Mouse (Mus musculus) CH12.LX (cell line): ENCODE data around the gene Hist1h3b. TPM values are rescaled to one million over a fixed set of nuclear protein-coding genes. Genes with fewer than 3 reads are reported as not detected.

ENCODE experiments used
- DNase-seq: peaks from one replicate; pipeline ENCODE4 v3.0.0-alpha.2; 2013; ENCODE audit errors: extremely low read depth
- H3K27ac ChIP-seq: 2 replicates; pipeline ENCODE4 v1.5.1; 2012; ENCODE audit warnings: low read depth, mild to moderate bottlenecking, control low read depth, moderate library complexity; ENCODE audit not compliant: insufficient read depth
- H3K27me3 ChIP-seq: replicated peaks from 2 replicates; pipeline ENCODE3; 2012; ENCODE audit warnings: inconsistent platforms
- H3K36me3 ChIP-seq, 2 experiments: replicated peaks in 1 of 2; 2 replicates each; pipeline versions ENCODE3 to v1.6.1; 2012; ENCODE audit warnings: inconsistent platforms in 1 of 2, low read length in 1 of 2, mild to moderate bottlenecking in 1 of 2, mixed read lengths in 1 of 2, moderate library complexity in 1 of 2; ENCODE audit not compliant: control insufficient read depth in 1 of 2, insufficient read depth in 1 of 2
- H3K4me1 ChIP-seq, 2 experiments: 2 replicates each; pipeline ENCODE4 v1.6.1; 2012; ENCODE audit warnings: inconsistent platforms in 1 of 2, moderate library complexity in 1 of 2; ENCODE audit not compliant: insufficient read depth in 2 of 2, control insufficient read depth in 1 of 2
- H3K4me2 ChIP-seq: 2 replicates; pipeline ENCODE4 v1.6.1; 2012; ENCODE audit warnings: low read depth, mild to moderate bottlenecking, control low read depth; ENCODE audit not compliant: poor library complexity, insufficient read depth, severe bottlenecking
- H3K4me3 ChIP-seq, 3 experiments: fragments of 150-350 bp in 1 of 3; sonication (generic) in 1 of 3; replicated peaks in 1 of 3; 2 replicates each; pipeline versions ENCODE3 to v1.5.1; 2011 to 2012; ENCODE audit warnings: low read depth in 2 of 3, low read length in 2 of 3, mild to moderate bottlenecking in 2 of 3, moderate library complexity in 2 of 3, control low read depth in 1 of 3, improper control_type of control experiment in 1 of 3, inconsistent platforms in 1 of 3, mixed read lengths in 1 of 3; ENCODE audit not compliant: poor library complexity in 1 of 3
- H3K79me2 ChIP-seq: replicated peaks from 2 replicates; pipeline ENCODE4 v1.6.1; 2012; ENCODE audit warnings: mild to moderate bottlenecking, moderate library complexity; ENCODE audit not compliant: control insufficient read depth, poor library complexity, insufficient read depth, severe bottlenecking; ENCODE audit errors: extremely low read depth
- H3K9ac ChIP-seq: 2 replicates; pipeline ENCODE4 v1.6.1; 2012; ENCODE audit warnings: low read depth, mild to moderate bottlenecking, control low read depth, moderate library complexity; ENCODE audit not compliant: insufficient read depth
- H3K9me3 ChIP-seq: replicated peaks from 2 replicates; pipeline ENCODE3; 2012; ENCODE audit warnings: low read length, inconsistent platforms, mixed read lengths
- BHLHE40 ChIP-seq: IDR thresholded peaks from 2 replicates; pipeline ENCODE4 v1.6.1; 2011; ENCODE audit warnings: mild to moderate bottlenecking, low read depth, low read length, improper control_type of control experiment
- CHD2 ChIP-seq: IDR thresholded peaks from 2 replicates; pipeline ENCODE4 v1.6.1; 2011; ENCODE audit warnings: low read length, improper control_type of control experiment
- CTCF ChIP-seq, 2 experiments: IDR thresholded peaks in 1 of 2; conservative IDR thresholded peaks in 1 of 2; 2 replicates each; pipeline ENCODE4 v1.5.1; 2011 to 2012; ENCODE audit warnings: low read depth in 2 of 2, low read length in 2 of 2, improper control_type of control experiment in 1 of 2, inconsistent platforms in 1 of 2, mild to moderate bottlenecking in 1 of 2, moderate library complexity in 1 of 2
- E2F4 ChIP-seq: IDR thresholded peaks from 2 replicates; pipeline ENCODE4 v1.6.1; 2011; ENCODE audit warnings: low read depth, low read length, improper control_type of control experiment; ENCODE audit not compliant: insufficient replicate concordance
- EP300 ChIP-seq: IDR thresholded peaks from 2 replicates; pipeline ENCODE4 v1.6.1; 2011; ENCODE audit warnings: low read length, improper control_type of control experiment
- GABPA ChIP-seq: IDR thresholded peaks from 2 replicates; pipeline ENCODE4 v1.6.1; 2012; ENCODE audit warnings: low read depth, low read length, improper control_type of control experiment, inconsistent platforms; ENCODE audit not compliant: insufficient replicate concordance
- HCFC1 ChIP-seq: IDR thresholded peaks from 2 replicates; pipeline ENCODE4 v1.6.1; 2012; ENCODE audit warnings: low read depth, mild to moderate bottlenecking, inconsistent platforms, low read length, improper control_type of control experiment
- IRF4 ChIP-seq: IDR thresholded peaks from 2 replicates; pipeline ENCODE4 v1.6.1; 2014; ENCODE audit warnings: low read depth, mild to moderate bottlenecking, inconsistent platforms, low read length, improper control_type of control experiment
- JUN ChIP-seq: IDR thresholded peaks from 2 replicates; pipeline ENCODE4 v1.6.1; 2011; ENCODE audit warnings: low read depth, mild to moderate bottlenecking, low read length, improper control_type of control experiment, moderate library complexity; ENCODE audit not compliant: insufficient read depth
- JUND ChIP-seq: conservative IDR thresholded peaks from 2 replicates; pipeline ENCODE4 v1.6.1; 2011; ENCODE audit warnings: low read depth, low read length, improper control_type of control experiment
- MAFK ChIP-seq: IDR thresholded peaks from 2 replicates; pipeline ENCODE4 v1.6.1; 2011; ENCODE audit warnings: low read length, improper control_type of control experiment; ENCODE audit not compliant: insufficient replicate concordance
- MEF2A ChIP-seq: IDR thresholded peaks from 2 replicates; pipeline ENCODE4 v1.6.1; 2014; ENCODE audit warnings: low read depth, mild to moderate bottlenecking, inconsistent platforms, low read length, improper control_type of control experiment, borderline replicate concordance
- MXI1 ChIP-seq: IDR thresholded peaks from 2 replicates; pipeline ENCODE4 v1.6.1; 2011; ENCODE audit warnings: mild to moderate bottlenecking, low read depth, low read length, improper control_type of control experiment
- MYC ChIP-seq: IDR thresholded peaks from 2 replicates; pipeline ENCODE4 v1.6.1; 2011; ENCODE audit warnings: low read depth, mild to moderate bottlenecking, improper control_type of control experiment, low read length
- NELFE ChIP-seq: IDR thresholded peaks from 2 replicates; pipeline ENCODE4 v1.6.1; 2011; ENCODE audit warnings: low read depth, low read length, improper control_type of control experiment
- NRF1 ChIP-seq: IDR thresholded peaks from 2 replicates; pipeline ENCODE4 v1.6.1; 2014; ENCODE audit warnings: low read depth, mild to moderate bottlenecking, inconsistent platforms, low read length, improper control_type of control experiment, moderate library complexity
- PAX5 ChIP-seq: IDR thresholded peaks from 2 replicates; pipeline ENCODE4 v1.6.1; 2012; ENCODE audit warnings: low read length, inconsistent platforms, mixed read lengths
- POLR2A ChIP-seq: IDR thresholded peaks from 2 replicates; pipeline ENCODE4 v1.6.1; 2011; ENCODE audit warnings: low read depth, mild to moderate bottlenecking, improper control_type of control experiment, low read length
- POLR2AphosphoS2 ChIP-seq: IDR thresholded peaks from 2 replicates; pipeline ENCODE4 v1.6.1; 2011; ENCODE audit warnings: low read depth, low read length, improper control_type of control experiment
- RAD21 ChIP-seq: IDR thresholded peaks from 2 replicates; pipeline ENCODE4 v1.6.1; 2011; ENCODE audit warnings: low read depth, mild to moderate bottlenecking, low read length, improper control_type of control experiment, moderate library complexity
- RCOR1 ChIP-seq: conservative IDR thresholded peaks from 2 replicates; pipeline ENCODE4 v1.6.1; 2012; ENCODE audit warnings: low read depth, mild to moderate bottlenecking, inconsistent platforms, low read length, improper control_type of control experiment
- SIN3A ChIP-seq: IDR thresholded peaks from 2 replicates; pipeline ENCODE4 v1.6.1; 2012; ENCODE audit warnings: low read length, improper control_type of control experiment, inconsistent platforms
- TBP ChIP-seq: conservative IDR thresholded peaks from 2 replicates; pipeline ENCODE4 v1.6.1; 2011; ENCODE audit warnings: low read depth, low read length, improper control_type of control experiment
- TCF12 ChIP-seq: IDR thresholded peaks from 2 replicates; pipeline ENCODE4 v1.6.1; 2014; ENCODE audit warnings: low read depth, mild to moderate bottlenecking, inconsistent platforms, low read length, improper control_type of control experiment
- UBTF ChIP-seq: IDR thresholded peaks from 2 replicates; pipeline ENCODE4 v1.6.1; 2012; ENCODE audit warnings: low read depth, mild to moderate bottlenecking, inconsistent platforms, low read length, improper control_type of control experiment, moderate library complexity
- USF1 ChIP-seq: IDR thresholded peaks from 2 replicates; pipeline ENCODE4 v1.6.1; 2014; ENCODE audit warnings: low read depth, mild to moderate bottlenecking, inconsistent platforms, low read length, improper control_type of control experiment
- USF2 ChIP-seq: conservative IDR thresholded peaks from 2 replicates; pipeline ENCODE4 v1.6.1; 2011; ENCODE audit warnings: low read depth, low read length, improper control_type of control experiment
- ZC3H11A ChIP-seq: IDR thresholded peaks from 2 replicates; pipeline ENCODE4 v1.6.1; 2012; ENCODE audit warnings: low read depth, mild to moderate bottlenecking, inconsistent platforms, low read length, improper control_type of control experiment
- ZKSCAN1 ChIP-seq: IDR thresholded peaks from 2 replicates; pipeline ENCODE4 v1.6.1; 2012; ENCODE audit warnings: low read depth, inconsistent platforms, low read length, improper control_type of control experiment, borderline replicate concordance
- ZMIZ1 ChIP-seq: IDR thresholded peaks from 2 replicates; pipeline ENCODE4 v1.6.1; 2012; ENCODE audit warnings: low read depth, mild to moderate bottlenecking, inconsistent platforms, low read length, improper control_type of control experiment
- ZNF384 ChIP-seq: IDR thresholded peaks from 2 replicates; pipeline ENCODE4 v1.6.1; 2012; ENCODE audit warnings: low read depth, low read length, improper control_type of control experiment, inconsistent platforms
- dilution Hi-C: fragments of 300-500 bp; cut with MboI; formaldehyde crosslinking; loops from 2 replicates; pipeline ENCODE4 v1.14.3; 2020; ENCODE audit warnings: low sequenced_read_pairs; ENCODE audit not compliant: extremely low pct_unique_long_range_greater_than_20kb, extremely low pct_ligation_motif_present
- in situ Hi-C: fragments of 300-500 bp; cut with MboI; formaldehyde crosslinking; loops from 3 replicates; pipeline ENCODE4 v1.14.3; 2019; ENCODE audit warnings: low sequenced_read_pairs, low pct_ligation_motif_present, low pct_unique_long_range_greater_than_20kb, mixed read lengths
- polyA plus RNA-seq: library from polyadenylated mRNA; unstranded; fragments of >175 nt; gene quantifications from 2 replicates; pipeline ENCODE4 v1.2.1, GENCODE M21; 2012; ENCODE audit warnings: low read depth; ENCODE audit not compliant: insufficient read length
- total RNA-seq, 2 experiments: library from RNA; depleted of rRNA; stranded (reverse); fragments of 300-350 nt in 1 of 2; fragments of >200 nt in 1 of 2; gene quantifications; 2 replicates each; pipeline ENCODE4 v1.2.3; 2012 to 2014

The Hist1h3b gene
- total and polyA plus RNA-seq, 3 experiments: 5.5 to 2,096 (median 44.0) TPM

DNA sequence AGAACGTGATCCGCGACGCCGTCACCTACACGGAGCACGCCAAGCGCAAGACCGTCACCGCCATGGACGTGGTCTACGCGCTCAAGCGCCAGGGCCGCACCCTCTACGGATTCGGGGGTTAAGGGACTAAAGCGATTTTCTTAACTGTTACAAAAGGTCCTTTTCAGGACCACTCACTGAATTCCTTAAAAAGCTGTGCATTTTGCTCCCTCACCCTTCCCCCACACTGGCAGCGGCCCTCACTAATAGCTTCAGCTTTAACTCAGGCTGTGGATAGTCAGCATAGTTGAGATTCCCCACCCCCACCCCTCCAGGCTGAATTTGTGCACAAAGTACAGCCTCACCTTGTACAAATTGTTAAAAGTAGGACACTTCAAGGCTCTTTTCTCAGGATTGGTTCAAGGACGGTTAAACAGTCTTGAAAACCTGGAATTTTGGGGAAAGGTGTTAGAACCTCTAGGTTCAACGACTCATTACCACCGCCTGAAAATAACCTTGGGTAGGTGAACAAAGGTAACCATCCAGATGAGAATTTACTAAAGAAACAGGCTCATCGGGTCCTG is 5.2 kb downstream of the Hist1h3b start (continued):
- TF ChIP-seq MXI1 (no peak; the same call in 1 of the 2 replicates), ZKSCAN1 (no peak), NRF1 (0 out of 2 replicates have a peak, but pooled peaks have one; percentile 13), BHLHE40 (peak; percentile 37; the same call in 1 of the 2 replicates), CTCF (conservative IDR thresholded peaks at IDR 0.05 in 1 of 2, IDR thresholded peaks at IDR 0.05 in 1 of 2; ENCODE audit: low read depth in 2 of 2, low read length in 2 of 2) (no peak), USF1 (no peak), MEF2A (peak; percentile 11; the same call in 1 of the 2 replicates), RAD21 (no peak), EP300 (no peak), CHD2 (peak; percentile 89), MYC (no peak), E2F4 (no peak), POLR2A (peak; percentile 98), GABPA (no peak), SIN3A (peak; percentile 76; the same call in 1 of the 2 replicates), JUND (no peak), POLR2AphosphoS2 (peak; percentile 100), ZMIZ1 (peak; percentile 100), ZC3H11A (no peak), PAX5 (no peak)

DNA sequence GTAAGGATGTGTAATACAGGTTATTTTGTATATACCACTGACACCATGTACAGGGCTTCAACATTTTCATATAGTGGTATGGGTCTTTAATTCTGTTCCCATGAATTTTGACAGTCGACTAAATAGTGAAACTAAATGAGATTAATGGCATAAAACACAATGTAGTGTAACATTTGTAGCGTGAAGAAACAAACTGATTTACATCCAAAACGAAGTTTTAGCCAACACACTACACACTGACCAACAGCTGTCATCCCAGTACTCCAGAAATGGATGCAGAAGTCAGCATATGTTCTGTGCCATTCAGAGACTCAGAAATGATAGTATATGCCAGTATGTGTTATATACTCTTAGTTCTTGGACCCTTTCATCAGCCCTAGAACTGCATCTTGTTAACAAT is 5.9 kb downstream of the Hist1h3b start:
- Histone ChIP-seq H3K36me3 (no peaks in the 10 kb centered on the region), H3K4me3 (peak overlapping the region in 1 of 3 experiments; percentile 1), H3K79me2 (no peaks in the 10 kb centered on the region), H3K9me3 (no peaks in the 10 kb centered on the region), H3K4me2 (0 out of 2 replicates have a peak overlapping the region, but pooled peaks have one; percentile 7), H3K27me3 (no peaks in the 10 kb centered on the region), H3K27ac (peak overlapping the region; percentile 42; the same call in 1 of the 2 replicates), H3K9ac (peak overlapping the region; percentile 9; the same call in 1 of the 2 replicates), H3K4me1 (peaks cover 3 to 44% of the 10 kb centered on the region in 2 experiments; a peak in 3 of 4 replicates)
- TF ChIP-seq RCOR1 (no peak), HCFC1 (no peak), CTCF (conservative IDR thresholded peaks at IDR 0.05 in 1 of 2, IDR thresholded peaks at IDR 0.05 in 1 of 2; ENCODE audit: low read depth in 2 of 2, low read length in 2 of 2) (no peak), RAD21 (no peak), TCF12 (no peak), JUN (no peak), MAFK (no peak), MEF2A (no peak), BHLHE40 (no peak), UBTF (no peak), TBP (no peak), ZKSCAN1 (no peak), PAX5 (no peak), USF1 (no peak), ZNF384 (no peak), MXI1 (no peak), NELFE (no peak), USF2 (no peak), POLR2AphosphoS2 (no peak), IRF4 (no peak)
- in situ Hi-C loops: loop anchor here (25.0 kb wide), 1 partner anchor 1721 kb away; the partner anchor contains the start of genes Hist1h2ag, Hist1h2ah, Hist1h2bj and Hist1h2bk
- no peak for DNase-seq
- dilution Hi-C loops: no loop called here
